Mouse (Mus musculus) MEL (cell line): ENCODE measurements around the gene Rgs6. TPM values are rescaled to one million over a fixed set of nuclear protein-coding genes. Genes with fewer than 3 reads are reported as not detected.

Experiments
- DNase-seq: peaks from one replicate; pipeline ENCODE4 v3.0.0; 2011; ENCODE audit warnings: low read depth, low spot score
- H3K27ac ChIP-seq: 2 replicates; pipeline ENCODE4 v1.5.1; 2012; ENCODE audit warnings: low read depth, mild to moderate bottlenecking, control low read depth, low read length, moderate library complexity; ENCODE audit not compliant: control insufficient read depth
- H3K27me3 ChIP-seq, 2 experiments: fragments of 150-350 bp in 1 of 2; sonication (generic) in 1 of 2; 2 replicates each; pipeline ENCODE4 v1.6.1; 2012; ENCODE audit warnings: low read length in 2 of 2, mild to moderate bottlenecking in 2 of 2, improper control_type of control experiment in 1 of 2, moderate library complexity in 1 of 2; ENCODE audit not compliant: insufficient read depth in 2 of 2, control insufficient read depth in 1 of 2
- H3K36me3 ChIP-seq, 2 experiments: 2 replicates each; pipeline ENCODE4 v1.6.1; 2012 to 2014; ENCODE audit warnings: low read length in 2 of 2, improper control_type of control experiment in 1 of 2, inconsistent platforms in 1 of 2, mild to moderate bottlenecking in 1 of 2; ENCODE audit not compliant: insufficient read depth in 2 of 2, control insufficient read depth in 1 of 2
- H3K4me1 ChIP-seq, 2 experiments: fragments of 150-350 bp in 1 of 2; sonication (generic) in 1 of 2; 2 replicates each; pipeline ENCODE4 v1.6.1; 2012; ENCODE audit warnings: low read length in 2 of 2, improper control_type of control experiment in 1 of 2, mild to moderate bottlenecking in 1 of 2; ENCODE audit not compliant: insufficient read depth in 2 of 2, control insufficient read depth in 1 of 2
- H3K4me3 ChIP-seq, 2 experiments: fragments of 150-350 bp in 1 of 2; sonication (generic) in 1 of 2; 2 replicates each; pipeline ENCODE4 v1.5.1; 2012; ENCODE audit warnings: low read depth in 2 of 2, low read length in 2 of 2, mild to moderate bottlenecking in 2 of 2, moderate library complexity in 2 of 2, control low read depth in 1 of 2, improper control_type of control experiment in 1 of 2; ENCODE audit not compliant: control insufficient read depth in 1 of 2, insufficient read depth in 1 of 2
- H3K79me2 ChIP-seq: 2 replicates; pipeline ENCODE4 v1.6.1; 2012; ENCODE audit warnings: mild to moderate bottlenecking, low read length, moderate library complexity; ENCODE audit not compliant: control insufficient read depth, poor library complexity, insufficient read depth
- H3K9ac ChIP-seq: 2 replicates; pipeline ENCODE4 v1.6.1; 2012; ENCODE audit warnings: low read depth, mild to moderate bottlenecking, control low read depth, low read length, moderate library complexity; ENCODE audit not compliant: control insufficient read depth, poor library complexity, severe bottlenecking
- H3K9me3 ChIP-seq: fragments of 150-350 bp; sonication (generic); replicated peaks from 2 replicates; pipeline ENCODE4 v1.6.1; 2012; ENCODE audit warnings: mild to moderate bottlenecking, low read length, improper control_type of control experiment, moderate library complexity; ENCODE audit not compliant: insufficient read depth
- CHD1 ChIP-seq: IDR thresholded peaks from 2 replicates; pipeline ENCODE4 v1.6.1; 2012; ENCODE audit warnings: low read depth, mild to moderate bottlenecking, inconsistent platforms, low read length, improper control_type of control experiment
- ETS1 ChIP-seq: IDR thresholded peaks from 2 replicates; pipeline ENCODE4 v1.6.1; 2012; ENCODE audit warnings: low read depth, mild to moderate bottlenecking, inconsistent platforms, low read length, improper control_type of control experiment, moderate library complexity
- JUND ChIP-seq: IDR thresholded peaks from 2 replicates; pipeline ENCODE4 v1.6.1; 2011; ENCODE audit warnings: low read depth, mild to moderate bottlenecking, improper control_type of control experiment, low read length
- MAFK ChIP-seq: IDR thresholded peaks from 2 replicates; pipeline ENCODE4 v1.6.1; 2011; ENCODE audit warnings: low read depth, mild to moderate bottlenecking, low read length, improper control_type of control experiment, borderline replicate concordance
- NELFE ChIP-seq: IDR thresholded peaks from 2 replicates; pipeline ENCODE4 v1.6.1; 2011; ENCODE audit warnings: low read depth, low read length, improper control_type of control experiment
- POLR2AphosphoS2 ChIP-seq: IDR thresholded peaks from 2 replicates; pipeline ENCODE4 v1.6.1; 2011; ENCODE audit warnings: low read length, improper control_type of control experiment
- SMC3 ChIP-seq: IDR thresholded peaks from 2 replicates; pipeline ENCODE4 v1.6.1; 2011; ENCODE audit warnings: low read depth, low read length, improper control_type of control experiment
- TBP ChIP-seq: IDR thresholded peaks from 2 replicates; pipeline ENCODE4 v1.8.0; 2011; ENCODE audit warnings: low read depth, low read length, improper control_type of control experiment
- polyA plus RNA-seq, 2 experiments: library from polyadenylated mRNA; stranded (reverse) in 1 of 2; unstranded in 1 of 2; fragments of >175 nt in 1 of 2; fragments of >200 nt in 1 of 2; gene quantifications; 2 replicates each; pipeline versions ENCODE4 v1.2.1 to v1.2.4; 2012; ENCODE audit warnings: low replicate concordance in 2 of 2, low read depth in 1 of 2; ENCODE audit not compliant: insufficient read length in 2 of 2, insufficient read depth in 1 of 2, missing spikeins in 1 of 2
- total RNA-seq: library from RNA; depleted of rRNA; stranded (reverse); fragments of 300-350 nt; gene quantifications from 2 replicates; pipeline ENCODE4 v1.2.3, GENCODE M21; 2012

Rgs6 gene
- total and polyA plus RNA-seq, 3 experiments, result not detected

DNA sequence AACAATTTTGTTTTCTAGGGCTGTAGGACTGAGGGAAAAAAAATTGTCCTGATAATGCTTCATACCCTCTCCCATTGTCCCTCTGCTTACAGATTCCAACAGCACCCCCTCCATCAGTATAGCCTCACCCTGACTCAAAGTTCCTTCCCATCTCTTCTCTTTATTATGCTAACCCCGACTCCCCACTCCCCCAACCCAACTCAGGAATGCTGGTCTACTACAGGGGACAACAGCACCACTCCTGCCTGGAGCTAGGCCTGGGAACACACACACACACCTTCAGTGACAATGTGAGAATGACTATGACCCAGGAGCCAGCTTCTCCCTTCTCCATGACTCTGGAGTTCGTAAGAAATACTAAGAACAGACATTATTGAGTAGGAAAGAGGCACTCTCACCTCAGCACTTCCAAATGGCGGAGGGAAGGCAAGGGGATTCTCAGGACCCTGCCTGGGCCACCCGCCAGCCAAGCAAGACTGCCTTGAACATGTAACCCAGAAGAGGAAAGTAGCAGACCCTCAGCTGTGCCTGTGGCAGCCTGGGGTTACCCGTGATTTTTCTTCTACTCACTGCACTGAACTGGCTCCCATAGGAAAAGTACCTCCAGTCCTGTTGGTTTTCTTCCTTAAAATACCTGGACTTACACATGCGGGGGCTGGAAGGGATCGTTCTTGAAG is 623.2 kb downstream of the Rgs6 start:
- no peaks in the 10 kb centered on the region for H3K9me3 ChIP-seq
- no peak overlapping the region for H3K27ac ChIP-seq
- no peaks in the 10 kb centered on the region for H3K36me3 ChIP-seq
- H3K27me3 ChIP-seq, result peaks cover 0 to 3% of the 10 kb centered on the region in 2 experiments; a peak in 1 of 4 replicates
- no peak overlapping the region for H3K9ac ChIP-seq
- H3K4me1 ChIP-seq, result no peaks in the 10 kb centered on the region
- no peak overlapping the region for H3K4me3 ChIP-seq
- no peak for DNase-seq
- H3K79me2 ChIP-seq, result no peaks in the 10 kb centered on the region
- TF ChIP-seq POLR2AphosphoS2, result no peak
- no peak for TF ChIP-seq NELFE
- TF ChIP-seq TBP, result no peak
- TF ChIP-seq ETS1, result no peak
- TF ChIP-seq SMC3, result no peak
- no peak for TF ChIP-seq CHD1
- TF ChIP-seq JUND, result no peak
- TF ChIP-seq MAFK, result no peak
